Mouse (Mus musculus) hindbrain, embryonic 13.5 days (tissue): ENCODE measurements around the gene Rhbdf1. TPM values are rescaled to one million over a fixed set of nuclear protein-coding genes. Genes with fewer than 3 reads are reported as not detected.

Experiments
- ATAC-seq: fragments of 200-750 bp; cut with Nextera tagmentation; 2 replicates; pipeline ENCODE4 v1.8.0; 2017; ENCODE audit warnings: moderate TSS enrichment; ENCODE audit not compliant: low FRiP score
- H3K27ac ChIP-seq: fragments of 300-500 bp; sonication (generic); 2 replicates; pipeline ENCODE4 v1.5.1; 2015; ENCODE audit warnings: inconsistent platforms, mild to moderate bottlenecking, moderate library complexity
- H3K27me3 ChIP-seq: fragments of 300-500 bp; sonication (generic); 2 replicates; pipeline ENCODE4 v1.6.1; 2015; ENCODE audit warnings: mild to moderate bottlenecking, inconsistent platforms
- H3K36me3 ChIP-seq: fragments of 300-500 bp; sonication (generic); 2 replicates; pipeline ENCODE4 v1.6.1; 2015; ENCODE audit warnings: mild to moderate bottlenecking, inconsistent platforms
- H3K4me1 ChIP-seq: fragments of 300-500 bp; sonication (generic); replicated peaks from 2 replicates; pipeline ENCODE4 v1.6.1; 2015; ENCODE audit warnings: inconsistent platforms
- H3K4me2 ChIP-seq: fragments of 300-500 bp; sonication (generic); 2 replicates; pipeline ENCODE4 v1.6.1; 2015; ENCODE audit warnings: inconsistent platforms, mild to moderate bottlenecking, moderate library complexity
- H3K4me3 ChIP-seq: fragments of 300-500 bp; sonication (generic); 2 replicates; pipeline ENCODE4 v1.5.1; 2015; ENCODE audit warnings: mild to moderate bottlenecking, inconsistent platforms
- H3K9ac ChIP-seq: fragments of 300-500 bp; sonication (generic); 2 replicates; pipeline ENCODE4 v1.6.1; 2015; ENCODE audit warnings: mild to moderate bottlenecking, inconsistent platforms
- H3K9me3 ChIP-seq: fragments of 300-500 bp; sonication (generic); 2 replicates; pipeline ENCODE4 v1.6.1; 2016; ENCODE audit warnings: inconsistent platforms
- WGBS: fragments of 180-500 bp; shearing (Covaris S2); methylation state at CpG from one replicate; pipeline ENCODE4 v1.1.7; 2015; 5-methylcytosine and 5-hydroxymethylcytosine counted together
- polyA plus RNA-seq: library from polyadenylated mRNA; unstranded; fragments of >200 nt; fragmentation: Nextera tagmentation; extraction: Ambion mirVana; gene quantifications from 2 replicates; pipeline ENCODE4 v1.2.1, GENCODE M21; 2015

Rhbdf1 gene
- polyA plus RNA-seq, 1 experiment from 2014 or later: 24.1 TPM

DNA sequence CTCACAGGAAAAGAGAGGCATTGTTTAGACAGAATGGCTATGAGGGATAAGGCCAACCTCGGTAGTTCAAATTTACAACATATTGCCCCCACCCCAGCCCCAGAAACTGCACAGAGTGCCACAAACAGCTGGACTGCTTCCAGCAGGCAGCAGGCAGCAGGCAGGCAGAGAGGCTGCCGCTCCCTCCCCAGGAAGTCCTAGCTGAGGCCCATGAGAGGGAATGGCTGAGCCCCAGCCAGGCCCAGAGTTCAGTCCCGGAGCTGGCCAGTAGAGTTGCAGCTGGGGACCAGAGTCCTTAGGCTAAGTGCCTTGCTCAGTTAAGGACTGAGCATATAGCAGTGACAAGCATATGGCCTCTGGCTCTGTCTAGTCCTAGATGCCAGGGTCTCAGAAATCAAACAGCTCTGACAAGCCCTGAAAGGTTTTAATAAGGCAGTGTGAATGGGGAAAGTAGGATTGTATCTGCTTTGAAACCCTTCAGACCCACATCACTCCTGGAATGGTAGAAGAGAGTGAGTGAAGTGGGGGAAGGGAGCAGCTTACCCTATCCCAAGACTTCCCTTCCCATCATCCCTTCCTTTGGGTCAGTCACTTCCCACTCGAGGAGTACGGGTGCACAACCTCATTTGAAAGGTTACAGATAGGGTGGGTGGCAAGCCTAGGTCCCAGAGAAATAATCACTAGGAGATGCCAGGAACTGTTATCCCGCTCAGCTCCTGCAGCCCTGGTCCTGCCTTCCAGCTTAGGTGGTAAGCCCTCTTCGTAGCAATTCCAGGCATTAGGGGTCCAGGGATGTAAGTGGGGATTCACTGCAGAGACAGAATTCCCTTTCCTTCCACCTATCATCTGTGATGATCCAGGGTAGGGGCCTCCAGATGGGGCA, 3.4 kb upstream of the Rhbdf1 start:
- 69% methylated on average over 7 of the region's 7 CpGs for WGBS
- no peak for ATAC-seq
- H3K4me2 ChIP-seq: peak overlapping the region; percentile 73; the same call in 1 of the 2 replicates
- H3K27ac ChIP-seq: peak overlapping the region; percentile 78
- no peak overlapping the region for H3K4me3 ChIP-seq
- H3K36me3 ChIP-seq: peaks cover 19% of the 10 kb centered on the region
- no peaks in the 10 kb centered on the region for H3K9me3 ChIP-seq
- H3K27me3 ChIP-seq: peaks cover 45% of the 10 kb centered on the region
- peaks cover 67% of the 10 kb centered on the region for H3K4me1 ChIP-seq
- H3K9ac ChIP-seq: peak overlapping the region; percentile 35; the same call in 1 of the 2 replicates

DNA sequence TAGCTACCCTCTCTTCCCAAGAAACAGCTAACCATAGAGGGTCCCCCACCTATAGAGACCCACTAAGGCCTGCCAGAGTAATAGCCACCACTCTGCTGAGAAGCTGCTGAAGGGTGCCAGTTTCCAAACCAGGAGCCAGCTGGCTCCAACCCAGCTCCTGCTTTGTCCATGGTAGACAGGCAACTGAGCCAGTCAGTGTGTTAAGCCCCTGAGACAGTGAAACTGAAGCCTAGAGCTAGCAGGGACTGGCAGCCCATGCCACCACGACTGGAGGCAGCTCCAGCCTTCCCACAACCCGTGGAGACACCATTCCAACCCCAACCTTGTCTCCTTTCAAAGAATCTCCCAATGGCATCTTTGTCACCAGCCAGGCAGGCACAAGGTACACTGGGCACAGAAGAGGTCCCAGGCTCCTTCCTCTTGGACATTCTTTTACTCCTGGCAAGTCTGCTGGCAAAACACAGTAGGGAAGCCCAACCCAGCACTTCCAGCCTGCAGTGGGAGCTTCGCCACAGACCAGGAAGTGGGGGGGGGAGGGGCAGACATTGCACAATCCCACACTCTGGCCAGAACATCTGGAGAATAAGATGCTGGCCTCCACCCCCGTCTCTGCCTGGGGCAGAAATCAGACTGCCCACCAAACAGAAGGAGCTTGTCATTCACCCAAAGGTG, 2.5 kb upstream of the Rhbdf1 start:
- Histone ChIP-seq H3K36me3 (peaks cover 10% of the 10 kb centered on the region), H3K4me2 (no peak overlapping the region), H3K9me3 (no peaks in the 10 kb centered on the region), H3K4me3 (no peak overlapping the region), H3K4me1 (peaks cover 74% of the 10 kb centered on the region), H3K27ac (peak overlapping the region; percentile 78), H3K27me3 (peaks cover 48% of the 10 kb centered on the region), H3K9ac (no peak overlapping the region)
- 38% methylated on average over 4 of the region's 4 CpGs for WGBS
- no peak for ATAC-seq

DNA sequence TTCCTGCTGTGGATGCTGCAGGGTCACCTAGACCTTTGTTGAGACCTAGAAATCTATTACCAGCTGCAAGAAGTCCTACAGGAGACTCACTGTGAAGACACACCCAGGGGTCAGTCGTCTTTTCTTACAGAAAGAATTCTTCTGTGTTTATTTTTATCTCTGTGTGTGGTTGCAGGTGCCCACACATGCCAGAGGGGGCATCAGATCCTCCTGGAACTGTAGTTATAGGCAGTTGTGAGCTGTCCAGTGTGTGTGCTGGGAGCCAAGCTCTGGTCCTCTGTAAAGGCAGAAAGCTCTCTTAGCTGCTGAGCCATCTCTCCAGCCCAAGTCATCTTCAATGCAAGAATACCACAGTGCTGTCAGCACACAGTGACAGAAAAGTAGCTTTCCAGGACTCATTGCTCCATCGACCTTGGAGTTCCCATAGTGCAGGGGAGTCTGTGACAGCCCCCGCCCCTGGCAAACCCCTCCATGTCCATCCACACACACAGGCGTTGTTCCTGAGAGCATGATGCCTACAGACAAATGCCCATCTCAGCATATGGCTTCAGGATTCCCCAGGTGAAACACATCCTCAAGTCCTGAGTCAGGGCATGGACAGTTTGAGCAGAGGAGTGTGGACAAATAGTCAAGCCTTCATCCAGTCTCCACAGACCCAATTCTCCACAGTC, 1.3 kb upstream of the Rhbdf1 start:
- no peaks in the 10 kb centered on the region for H3K36me3 ChIP-seq
- H3K4me2 ChIP-seq: peak overlapping the region; percentile 98
- peaks cover 48% of the 10 kb centered on the region for H3K27me3 ChIP-seq
- peak overlapping the region; percentile 25; the same call in 1 of the 2 replicates for H3K9ac ChIP-seq
- no peak for ATAC-seq
- H3K9me3 ChIP-seq: no peaks in the 10 kb centered on the region
- 0 out of 2 replicates have a peak overlapping the region, but pooled peaks have one; percentile 69 for H3K4me3 ChIP-seq
- peaks cover 82% of the 10 kb centered on the region for H3K4me1 ChIP-seq
- H3K27ac ChIP-seq: no peak overlapping the region
- WGBS: 70% methylated on average over 4 of the region's 4 CpGs

DNA sequence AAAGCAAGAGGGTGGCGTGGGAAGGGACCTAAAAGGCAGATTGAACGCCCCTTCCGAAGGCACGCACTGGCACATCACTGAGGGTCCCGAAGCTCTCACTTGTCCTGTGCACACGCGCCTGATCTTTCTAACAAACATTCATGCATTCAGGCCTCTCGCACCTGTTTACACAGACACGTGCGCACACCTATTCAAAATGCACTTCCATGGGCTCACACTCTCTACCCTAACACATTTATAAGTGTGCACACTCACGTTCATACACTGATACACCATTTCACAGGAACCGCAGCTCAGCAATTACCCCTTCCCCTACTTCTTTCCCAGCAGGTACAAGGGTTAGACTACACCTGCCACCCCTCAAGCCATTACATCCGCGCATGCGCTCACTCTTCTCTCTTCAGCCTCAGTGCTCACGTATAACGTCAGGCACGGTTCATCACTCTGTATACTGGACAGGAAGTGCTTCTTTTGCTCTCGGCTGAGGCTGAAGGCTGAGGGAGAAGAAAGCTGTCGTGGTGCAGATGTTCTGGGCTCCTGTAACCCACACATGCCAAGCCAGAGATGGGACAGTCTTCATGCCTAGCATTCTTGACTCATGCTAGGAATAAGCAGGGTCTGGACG, 582 bp upstream of the Rhbdf1 start:
- H3K27me3 ChIP-seq: peaks cover 48% of the 10 kb centered on the region
- no peaks in the 10 kb centered on the region for H3K36me3 ChIP-seq
- H3K27ac ChIP-seq: 0 out of 2 replicates have a peak overlapping the region, but pooled peaks have one; percentile 80
- peak overlapping the region; percentile 87 for H3K9ac ChIP-seq
- no peaks in the 10 kb centered on the region for H3K9me3 ChIP-seq
- no peak for ATAC-seq
- H3K4me1 ChIP-seq: peaks cover 78% of the 10 kb centered on the region
- peak overlapping the region; percentile 98 for H3K4me2 ChIP-seq
- H3K4me3 ChIP-seq: peak overlapping the region; percentile 69
- WGBS: 8% methylated on average over 21 of the region's 21 CpGs

DNA sequence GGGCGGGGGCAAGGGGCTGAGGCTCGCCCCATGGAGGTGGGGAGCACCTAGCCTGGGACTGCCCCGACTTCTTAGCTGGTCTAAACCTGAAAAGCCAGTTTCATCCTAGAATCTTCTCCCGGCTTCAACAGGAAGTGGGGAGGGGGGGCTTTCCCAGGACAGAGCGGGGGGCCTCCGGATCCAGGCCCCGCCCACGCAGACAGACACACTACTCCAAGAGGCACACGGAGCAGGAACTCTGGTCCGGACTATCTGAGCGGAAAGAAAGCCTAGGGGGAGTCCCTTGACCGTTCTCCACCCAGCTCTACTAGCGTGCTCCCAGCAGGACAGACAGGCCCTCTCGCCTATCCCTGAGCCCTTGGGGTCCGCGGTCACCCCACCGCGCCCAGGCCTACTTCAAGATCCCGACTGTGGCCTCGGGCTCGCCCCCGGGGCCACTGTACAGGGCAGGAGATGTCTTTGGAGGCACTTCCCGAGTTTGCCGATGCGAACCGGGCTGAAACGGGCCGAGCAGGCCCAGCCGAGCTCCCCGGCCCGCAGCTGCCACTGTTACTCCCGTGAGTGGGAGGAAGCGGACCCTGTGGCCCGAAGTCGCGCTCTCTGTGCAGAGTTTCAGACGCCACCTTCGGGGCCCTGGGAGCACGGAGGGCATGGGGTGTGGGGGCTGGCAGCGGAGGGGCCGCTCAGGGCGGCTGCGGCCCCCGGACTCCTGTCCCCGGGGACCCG, 712 bp downstream of the Rhbdf1 start:
- Histone ChIP-seq H3K27ac (peak overlapping the region; percentile 80), H3K9ac (peak overlapping the region; percentile 87), H3K4me1 (peaks cover 67% of the 10 kb centered on the region), H3K4me3 (peak overlapping the region; percentile 69), H3K36me3 (no peaks in the 10 kb centered on the region), H3K9me3 (no peaks in the 10 kb centered on the region), H3K4me2 (peak overlapping the region; percentile 98), H3K27me3 (peaks cover 48% of the 10 kb centered on the region)
- peak; percentile 4; the same call in 1 of the 2 replicates for ATAC-seq
- under 1% methylated on average over 46 of the region's 46 CpGs for WGBS

DNA sequence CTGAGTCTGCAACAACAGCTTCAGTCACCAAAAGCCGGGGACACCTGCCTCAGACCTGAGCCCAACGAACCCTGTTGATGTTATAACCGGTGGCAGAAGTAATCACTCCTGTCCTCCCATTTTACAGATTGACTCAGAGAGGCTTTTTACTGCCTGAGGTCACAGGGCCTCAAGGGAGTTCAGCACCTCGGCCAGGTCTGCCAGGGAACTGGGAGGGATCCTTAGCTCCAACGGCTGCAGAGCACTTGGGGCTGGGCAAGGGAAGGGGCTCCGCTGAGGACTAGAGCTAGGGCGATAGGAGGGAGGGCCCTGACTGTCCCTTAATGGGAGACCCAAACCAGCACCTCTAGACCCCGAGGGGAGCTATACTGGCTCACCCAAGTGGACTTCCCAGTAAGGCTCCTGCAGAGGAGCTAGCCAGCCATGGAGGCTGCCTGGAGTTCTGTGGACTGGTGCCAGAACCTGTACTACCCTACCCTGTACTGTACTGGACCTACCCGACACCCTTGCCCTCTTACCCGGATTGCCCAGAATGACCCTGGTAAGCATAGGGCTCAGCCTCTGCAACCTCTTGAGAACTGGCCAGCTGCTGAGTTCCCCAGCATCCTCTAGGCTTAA, 1.4 kb downstream of the Rhbdf1 start:
- Histone ChIP-seq H3K4me1 (peaks cover 63% of the 10 kb centered on the region), H3K9me3 (no peaks in the 10 kb centered on the region), H3K27ac (peak overlapping the region; percentile 18; the same call in 1 of the 2 replicates), H3K27me3 (peaks cover 48% of the 10 kb centered on the region), H3K4me3 (peak overlapping the region; percentile 69), H3K4me2 (peak overlapping the region; percentile 98), H3K36me3 (no peaks in the 10 kb centered on the region), H3K9ac (peak overlapping the region; percentile 87)
- ATAC-seq: peak; percentile 12; the same call in 1 of the 2 replicates
- 35% methylated on average over 10 of the region's 10 CpGs for WGBS

DNA sequence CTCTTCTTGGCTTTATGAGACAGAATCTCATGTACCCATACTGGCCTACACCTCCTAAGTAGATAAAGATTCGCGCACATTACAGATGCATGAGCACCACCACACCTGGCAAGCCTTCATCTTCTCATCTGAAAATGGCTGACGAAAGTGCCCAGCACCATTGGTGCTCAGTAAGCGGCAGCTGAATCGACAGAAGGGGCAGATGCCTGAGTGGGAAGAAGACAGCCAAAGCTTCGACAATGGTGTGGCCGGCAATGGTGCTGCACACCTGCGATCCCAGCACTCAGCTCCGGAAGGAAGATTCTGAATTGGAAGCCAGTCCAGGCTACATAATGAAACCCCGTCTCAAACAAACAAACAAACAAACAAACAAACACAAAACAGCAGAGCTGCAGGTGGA, 2.8 kb downstream of the Rhbdf1 start:
- Histone ChIP-seq H3K4me3 (no peak overlapping the region), H3K36me3 (no peaks in the 10 kb centered on the region), H3K27me3 (peaks cover 39% of the 10 kb centered on the region), H3K27ac (no peak overlapping the region), H3K4me2 (no peak overlapping the region; the same call in 1 of the 2 replicates), H3K9me3 (no peaks in the 10 kb centered on the region), H3K9ac (no peak overlapping the region), H3K4me1 (peaks cover 49% of the 10 kb centered on the region)
- ATAC-seq: no peak
- 86% methylated on average over 10 of the region's 10 CpGs for WGBS

DNA sequence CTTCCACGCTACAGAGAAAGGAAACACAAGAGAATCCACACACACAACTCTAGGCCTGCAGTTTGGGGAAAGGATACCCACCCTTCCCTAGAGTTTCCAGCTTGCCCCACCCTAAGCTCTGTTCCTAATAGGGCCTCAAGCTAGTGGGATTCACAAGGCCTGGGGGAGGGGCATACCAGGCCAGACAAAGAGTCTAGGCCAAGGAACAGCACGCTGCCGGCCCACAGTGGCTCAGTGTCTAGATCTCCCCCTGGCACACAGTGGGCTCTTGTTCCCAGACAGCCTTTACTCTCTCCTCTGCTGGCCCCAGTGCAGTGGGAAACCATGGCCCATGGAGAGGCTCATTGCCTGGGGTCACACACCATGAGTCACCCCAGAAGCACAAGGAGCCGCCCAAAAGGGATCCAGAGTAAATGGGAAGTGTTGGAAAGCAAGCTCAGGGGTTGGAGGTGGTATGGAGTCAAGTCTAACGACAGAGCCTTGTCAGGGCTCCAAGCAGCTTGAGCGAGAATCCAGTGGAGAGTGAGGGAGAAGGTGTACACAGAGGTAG, 3.5 kb downstream of the Rhbdf1 start:
- Histone ChIP-seq H3K27me3 (peaks cover 32% of the 10 kb centered on the region), H3K4me1 (peaks cover 45% of the 10 kb centered on the region), H3K9me3 (no peaks in the 10 kb centered on the region), H3K9ac (peak overlapping the region; percentile 39; the same call in 1 of the 2 replicates), H3K4me3 (no peak overlapping the region), H3K27ac (peak overlapping the region; percentile 44; the same call in 1 of the 2 replicates), H3K4me2 (no peak overlapping the region; the same call in 1 of the 2 replicates), H3K36me3 (peaks cover 5% of the 10 kb centered on the region; the same call in 1 of the 2 replicates)
- 48% methylated on average over 6 of the region's 6 CpGs for WGBS
- no peak for ATAC-seq

DNA sequence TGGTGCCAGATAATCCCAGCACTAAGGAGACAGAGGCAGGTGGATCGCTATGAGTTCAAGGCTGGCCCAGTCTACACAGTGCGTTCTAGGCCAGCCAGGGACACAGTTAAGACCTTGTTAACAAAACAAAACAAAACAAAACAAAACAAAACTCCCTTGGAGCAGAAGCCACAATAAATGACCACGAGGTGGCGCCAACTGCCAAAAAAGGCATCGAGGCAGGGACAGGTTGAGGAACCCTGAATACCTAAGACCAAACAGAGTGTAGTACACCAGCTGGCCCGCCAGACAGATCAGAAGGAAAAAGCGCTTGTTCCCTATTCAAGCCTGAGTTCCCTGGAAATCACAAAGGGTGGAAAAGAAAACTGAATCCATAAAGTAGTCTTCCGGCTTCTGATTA, 5.2 kb downstream of the Rhbdf1 start:
- 23% methylated on average over 8 of the region's 8 CpGs for WGBS
- Histone ChIP-seq H3K4me2 (no peak overlapping the region), H3K4me1 (peaks cover 30% of the 10 kb centered on the region), H3K27ac (no peak overlapping the region), H3K27me3 (peaks cover 16% of the 10 kb centered on the region), H3K9ac (no peak overlapping the region), H3K36me3 (peaks cover 16% of the 10 kb centered on the region), H3K4me3 (no peak overlapping the region), H3K9me3 (no peaks in the 10 kb centered on the region)
- ATAC-seq: peak; percentile 43; the same call in 1 of the 2 replicates

DNA sequence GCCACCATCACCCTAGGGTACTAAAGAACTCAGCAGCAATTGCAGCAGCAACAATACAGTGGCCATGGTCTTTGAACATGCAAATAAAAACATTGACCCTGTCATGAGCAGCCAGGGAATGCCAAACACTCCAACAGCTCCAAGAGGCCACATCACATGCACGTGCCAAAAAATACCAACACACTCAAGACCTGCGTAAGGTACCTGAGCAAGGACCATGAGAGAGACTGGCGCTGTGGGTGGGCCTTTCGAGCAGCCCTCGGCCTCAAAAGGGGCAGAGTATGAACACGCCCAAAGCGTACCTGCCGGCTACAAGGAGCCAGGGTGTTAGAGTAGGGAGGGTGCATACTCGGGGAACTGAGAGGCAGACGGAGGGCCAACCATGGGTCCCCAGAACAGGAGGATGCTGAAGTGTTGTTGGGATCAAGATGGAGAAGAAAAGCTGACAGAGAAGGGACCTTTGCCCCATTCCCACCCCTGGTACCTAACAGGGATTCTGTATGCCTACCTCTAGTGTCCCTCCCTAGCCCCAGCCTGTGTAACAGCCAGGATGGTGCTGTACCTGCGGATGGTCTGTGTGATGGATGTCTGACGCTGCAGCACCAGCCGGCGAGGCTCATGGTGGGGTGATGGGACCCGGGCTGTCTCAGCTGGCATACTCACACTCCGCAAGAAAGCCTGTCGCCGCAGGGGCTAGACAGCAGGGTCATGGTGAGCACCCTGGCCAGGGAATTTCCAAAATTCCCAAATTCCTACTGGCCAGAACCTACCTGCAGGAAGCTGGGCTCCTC, 6.5 kb downstream of the Rhbdf1 start:
- Histone ChIP-seq H3K9ac (0 out of 2 replicates have a peak overlapping the region, but pooled peaks have one; percentile 29), H3K4me1 (peaks cover 17% of the 10 kb centered on the region), H3K9me3 (no peaks in the 10 kb centered on the region), H3K36me3 (peaks cover 26% of the 10 kb centered on the region), H3K27me3 (peaks cover 4% of the 10 kb centered on the region), H3K4me3 (no peak overlapping the region), H3K27ac (no peak overlapping the region), H3K4me2 (no peak overlapping the region)
- no peak for ATAC-seq
- 91% methylated on average over 18 of the region's 18 CpGs for WGBS
